Mouse (Mus musculus) megakaryocyte, embryonic 14.5 days (primary cell): ENCODE data around the gene Htra3.

Experiments
- FLI1 ChIP-seq: IDR thresholded peaks from 2 replicates; pipeline ENCODE4 v1.6.1; 2012; ENCODE audit warnings: low read length, inconsistent platforms, mixed read lengths
- GATA1 ChIP-seq: IDR thresholded peaks from 3 replicates; pipeline ENCODE4 v1.6.1; 2012; ENCODE audit warnings: mixed read lengths, low read length, inconsistent platforms, borderline replicate concordance

DNA sequence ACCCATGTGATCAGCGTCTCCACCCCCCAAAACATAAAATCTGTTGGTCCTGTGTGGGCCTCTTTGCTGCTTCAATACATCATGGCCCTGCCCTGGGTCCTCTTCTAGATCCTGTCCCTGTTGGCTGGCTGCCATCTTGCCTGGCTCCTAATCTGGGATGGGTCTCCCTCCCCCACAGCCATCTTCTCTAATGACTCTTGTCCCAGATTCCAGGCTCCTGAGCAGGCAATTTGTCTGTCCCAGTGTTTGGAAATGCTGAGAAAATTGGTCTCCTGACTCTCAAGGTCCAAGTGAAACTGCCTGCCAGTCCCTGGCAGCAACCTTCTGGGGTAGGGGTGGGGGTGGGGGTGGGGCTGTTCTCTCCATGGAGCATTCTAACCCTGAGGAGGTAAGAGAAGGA, 40.3 kb upstream of the Htra3 start:
- TF ChIP-seq GATA1 (no peak), FLI1 (no peak)
